Mouse (Mus musculus): Measurements from ENCODE around the gene Plxnb1. TPM values are rescaled to one million over a fixed set of nuclear protein-coding genes. Genes with fewer than 3 reads are reported as not detected.

Plxnb1 gene
- polyA plus RNA-seq, 1 experiment from 2014 or later = 3.0 TPM

DNA sequence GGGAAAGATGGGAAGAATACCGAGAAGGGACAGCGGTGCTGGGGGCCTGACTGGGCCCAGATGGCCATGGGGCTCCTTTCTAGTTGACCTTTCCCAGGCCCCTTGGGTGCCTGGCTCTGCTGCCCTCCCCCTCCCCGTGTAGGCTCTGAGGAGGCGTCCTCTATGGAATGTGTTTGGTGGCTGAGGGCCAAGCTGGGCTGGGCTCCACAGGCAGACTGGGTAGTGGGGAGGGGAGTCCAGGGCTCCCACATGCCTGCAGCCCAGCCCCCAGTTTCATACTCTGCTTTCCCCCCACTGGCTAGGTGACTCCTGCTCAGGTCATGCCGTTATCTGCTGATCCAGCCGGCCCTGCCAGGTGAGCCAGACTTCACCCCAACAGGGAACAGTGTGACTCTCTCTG lies 3.8 kb downstream of the Plxnb1 start:
- no peak for ATAC-seq (ENCODE audit: low FRiP score, low TSS enrichment)
- Histone ChIP-seq H3K27ac (replicated peaks) (0 out of 2 replicates have a peak overlapping the region, but pooled peaks have one; percentile 35), H3K4me3 (ENCODE audit: low read depth, low read length) (no peak overlapping the region), H3K9me3 (ENCODE audit: control insufficient read depth, low read length) (no peaks in the 10 kb centered on the region), H3K36me3 (ENCODE audit: control insufficient read depth, insufficient read depth, low read length) (no peaks in the 10 kb centered on the region), H3K27me3 (ENCODE audit: control insufficient read depth, insufficient read depth, low read length) (no peaks in the 10 kb centered on the region), H3K4me1 (replicated peaks; ENCODE audit: control insufficient read depth, insufficient read depth) (peaks cover 20% of the 10 kb centered on the region), H3K9ac (ENCODE audit: low read length) (no peak overlapping the region; the same call in 1 of the 2 replicates), H3K4me2 (replicated peaks; ENCODE audit: low read depth) (0 out of 2 replicates have a peak overlapping the region, but pooled peaks have one; percentile 2)
- TF ChIP-seq EP300 (optimal IDR thresholded peaks at IDR 0.05) = no peak
- no peak for TF ChIP-seq CTCF (IDR thresholded peaks at IDR 0.05; ENCODE audit: low read depth)
- WGBS = 14% methylated on average over 6 of the region's 6 CpGs
- DNase-seq (ENCODE audit: low spot score) = peak; percentile 71

- Histone ChIP-seq H3K4me3 (ENCODE audit: low read depth, low read length) (no peak overlapping the region), H3K9me3 (ENCODE audit: control insufficient read depth, low read length) (no peaks in the 10 kb centered on the region), H3K27me3 (ENCODE audit: control insufficient read depth, insufficient read depth, low read length) (no peaks in the 10 kb centered on the region), H3K27ac (replicated peaks) (no peak overlapping the region), H3K4me2 (replicated peaks; ENCODE audit: low read depth) (no peak overlapping the region), H3K9ac (ENCODE audit: low read length) (no peak overlapping the region), H3K36me3 (ENCODE audit: control insufficient read depth, insufficient read depth, low read length) (no peaks in the 10 kb centered on the region), H3K4me1 (replicated peaks; ENCODE audit: control insufficient read depth, insufficient read depth) (peaks cover 16% of the 10 kb centered on the region; the same call in 1 of the 2 replicates)
- WGBS = 81% methylated on average over 20 of the region's 20 CpGs
- no peak for ATAC-seq (ENCODE audit: low FRiP score, low TSS enrichment)
- no peak for DNase-seq (ENCODE audit: low spot score)
- TF ChIP-seq CTCF (IDR thresholded peaks at IDR 0.05; ENCODE audit: low read depth) (no peak), EP300 (optimal IDR thresholded peaks at IDR 0.05) (no peak)
These were observed 5.2 kb downstream of the Plxnb1 start for GRCm38 (mm10) chr9:109100307-109100928.

DNA sequence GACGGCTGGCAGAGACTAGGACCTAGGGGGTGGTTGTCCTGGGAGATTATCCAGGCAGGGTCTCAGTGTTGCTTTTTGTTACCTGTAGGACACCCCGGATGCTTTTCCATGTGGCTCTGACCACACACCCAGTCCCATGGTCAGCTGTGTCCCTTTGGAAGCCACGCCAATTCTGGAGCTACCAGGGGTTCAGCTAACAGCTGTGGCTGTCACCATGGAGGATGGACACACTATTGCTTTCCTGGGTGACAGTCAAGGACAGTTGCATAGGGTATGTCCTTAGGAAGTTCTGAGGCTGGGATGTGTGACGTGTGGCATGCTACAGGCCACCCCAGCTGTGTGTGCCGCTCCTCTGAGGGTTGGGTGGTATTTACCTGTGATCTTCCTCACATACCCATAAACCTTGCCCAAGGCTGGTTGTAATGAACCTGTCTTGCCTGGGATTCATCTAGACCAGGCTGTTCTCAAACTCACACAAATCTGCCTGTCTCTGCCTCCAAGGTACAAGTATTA lies 6.8 kb downstream of the Plxnb1 start:
- Histone ChIP-seq H3K9me3 (ENCODE audit: control insufficient read depth, low read length) (no peaks in the 10 kb centered on the region), H3K4me3 (ENCODE audit: low read depth, low read length) (no peak overlapping the region), H3K4me2 (replicated peaks; ENCODE audit: low read depth) (no peak overlapping the region), H3K36me3 (ENCODE audit: control insufficient read depth, insufficient read depth, low read length) (peaks cover 2% of the 10 kb centered on the region), H3K27me3 (ENCODE audit: control insufficient read depth, insufficient read depth, low read length) (no peaks in the 10 kb centered on the region), H3K4me1 (replicated peaks; ENCODE audit: control insufficient read depth, insufficient read depth) (peaks cover 14% of the 10 kb centered on the region; the same call in 1 of the 2 replicates), H3K27ac (replicated peaks) (no peak overlapping the region), H3K9ac (ENCODE audit: low read length) (no peak overlapping the region)
- no peak for TF ChIP-seq CTCF (IDR thresholded peaks at IDR 0.05; ENCODE audit: low read depth)
- no peak for TF ChIP-seq EP300 (optimal IDR thresholded peaks at IDR 0.05)
- DNase-seq (ENCODE audit: low spot score) (no peak), ATAC-seq (ENCODE audit: low FRiP score, low TSS enrichment) (no peak)
- WGBS = 86% methylated on average over 5 of the region's 5 CpGs

GRCm38 (mm10) chr9:109102541-109102940 lies 7.4 kb downstream of the Plxnb1 start:
- Histone ChIP-seq H3K4me3 (ENCODE audit: low read depth, low read length) (no peak overlapping the region), H3K9ac (ENCODE audit: low read length) (no peak overlapping the region), H3K36me3 (ENCODE audit: control insufficient read depth, insufficient read depth, low read length) (peaks cover 3% of the 10 kb centered on the region), H3K27me3 (ENCODE audit: control insufficient read depth, insufficient read depth, low read length) (no peaks in the 10 kb centered on the region), H3K27ac (replicated peaks) (no peak overlapping the region), H3K4me1 (replicated peaks; ENCODE audit: control insufficient read depth, insufficient read depth) (peaks cover 10% of the 10 kb centered on the region; the same call in 1 of the 2 replicates), H3K9me3 (ENCODE audit: control insufficient read depth, low read length) (no peaks in the 10 kb centered on the region), H3K4me2 (replicated peaks; ENCODE audit: low read depth) (no peak overlapping the region)
- WGBS = 82% methylated on average over 3 of the region's 3 CpGs
- no peak for DNase-seq (ENCODE audit: low spot score)
- ATAC-seq (ENCODE audit: low FRiP score, low TSS enrichment) = no peak
- TF ChIP-seq EP300 (optimal IDR thresholded peaks at IDR 0.05) (no peak), CTCF (IDR thresholded peaks at IDR 0.05; ENCODE audit: low read depth) (no peak)

GRCm38 (mm10) chr9:109103250-109103649 lies 8.1 kb downstream of the Plxnb1 start:
- Histone ChIP-seq H3K9me3 (ENCODE audit: control insufficient read depth, low read length) (no peaks in the 10 kb centered on the region), H3K4me1 (replicated peaks; ENCODE audit: control insufficient read depth, insufficient read depth) (peaks cover 5% of the 10 kb centered on the region; the same call in 1 of the 2 replicates), H3K27ac (replicated peaks) (no peak overlapping the region), H3K9ac (ENCODE audit: low read length) (no peak overlapping the region), H3K27me3 (ENCODE audit: control insufficient read depth, insufficient read depth, low read length) (no peaks in the 10 kb centered on the region), H3K36me3 (ENCODE audit: control insufficient read depth, insufficient read depth, low read length) (peaks cover 5% of the 10 kb centered on the region), H3K4me2 (replicated peaks; ENCODE audit: low read depth) (no peak overlapping the region), H3K4me3 (ENCODE audit: low read depth, low read length) (no peak overlapping the region)
- ATAC-seq (ENCODE audit: low FRiP score, low TSS enrichment) = no peak
- no peak for DNase-seq (ENCODE audit: low spot score)
- 63% methylated on average over 7 of the region's 7 CpGs for WGBS
- TF ChIP-seq EP300 (optimal IDR thresholded peaks at IDR 0.05) = no peak
- TF ChIP-seq CTCF (IDR thresholded peaks at IDR 0.05; ENCODE audit: low read depth) = no peak

- 76% methylated on average over 9 of the region's 9 CpGs for WGBS
- DNase-seq (ENCODE audit: low spot score) (no peak), ATAC-seq (ENCODE audit: low FRiP score, low TSS enrichment) (no peak)
- Histone ChIP-seq H3K4me3 (ENCODE audit: low read depth, low read length) (no peak overlapping the region), H3K4me2 (replicated peaks; ENCODE audit: low read depth) (no peak overlapping the region), H3K9ac (ENCODE audit: low read length) (no peak overlapping the region), H3K27me3 (ENCODE audit: control insufficient read depth, insufficient read depth, low read length) (no peaks in the 10 kb centered on the region), H3K9me3 (ENCODE audit: control insufficient read depth, low read length) (no peaks in the 10 kb centered on the region), H3K4me1 (replicated peaks; ENCODE audit: control insufficient read depth, insufficient read depth) (0 out of 2 replicates have a peak, but pooled peaks cover 2% of the 10 kb centered on the region), H3K27ac (replicated peaks) (no peak overlapping the region), H3K36me3 (ENCODE audit: control insufficient read depth, insufficient read depth, low read length) (peaks cover 7% of the 10 kb centered on the region)
- no peak for TF ChIP-seq CTCF (IDR thresholded peaks at IDR 0.05; ENCODE audit: low read depth)
These were observed 8.9 kb downstream of the Plxnb1 start for GRCm38 (mm10) chr9:109104083-109104482.
